Mouse (Mus musculus) CD4-positive, CD25-positive, alpha-beta regulatory T cell, adult 4 months (primary cell): ENCODE results near the gene Alk. TPM values are rescaled to one million over a fixed set of nuclear protein-coding genes. Genes with fewer than 3 reads are reported as not detected.
"Not testable (repeated sequence)": the region's sequence is repeated elsewhere in the genome, so short reads cannot be mapped to it uniquely, and the experiment has no call there.

Experiments
- ATAC-seq: one replicate; pipeline ENCODE4 v1.8.0; 2017
- polyA plus RNA-seq, 2 experiments: library from polyadenylated mRNA; unstranded; fragments of 100-300 nt; shearing (Covaris generic); gene quantifications; one replicate each; pipeline ENCODE4 v1.2.1; 2017

Gene Alk
- polyA plus RNA-seq, 2 experiments from 2014 or later, result 0.05 TPM; not detected in 1

DNA sequence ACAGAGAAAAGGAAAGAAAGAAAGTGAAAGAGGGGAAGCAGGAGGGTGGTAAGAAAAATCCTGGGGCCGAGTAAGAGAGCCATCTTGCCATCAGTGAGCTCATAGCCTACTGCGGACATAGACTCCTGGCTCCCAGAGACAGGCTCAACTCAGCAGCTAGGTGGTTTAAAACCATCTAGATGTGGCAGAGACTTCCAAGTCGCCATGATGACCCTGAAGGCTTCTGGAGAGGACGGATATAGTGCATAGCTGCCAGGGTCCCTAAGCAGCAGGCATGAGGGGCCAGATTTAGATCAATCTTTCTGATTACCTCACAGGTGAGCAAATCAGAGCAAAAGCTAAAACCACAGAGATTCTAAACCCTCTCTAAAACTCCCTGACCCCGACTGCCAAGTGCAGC, 76.9 kb downstream of the Alk start:
- ATAC-seq, result no peak

DNA sequence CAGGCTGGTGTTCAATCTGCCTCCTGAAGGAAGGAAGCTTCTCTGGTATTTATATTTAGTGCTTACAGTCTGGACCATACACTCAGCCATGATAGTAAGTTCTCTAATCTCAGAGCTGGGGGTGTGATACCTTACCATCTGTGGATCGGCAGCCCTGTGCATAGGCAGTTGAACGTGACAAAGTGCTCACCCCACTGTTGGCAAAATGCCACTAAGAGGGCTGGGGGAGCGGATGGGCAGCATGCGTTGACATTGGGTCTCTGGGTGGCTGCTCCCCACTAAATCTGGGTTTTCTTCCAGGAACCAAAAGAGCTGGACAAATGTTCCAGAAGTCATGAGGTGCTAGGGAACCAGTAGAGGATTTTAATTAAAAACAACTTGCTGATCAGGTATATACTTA, 78.1 kb downstream of the Alk start:
- ATAC-seq, result no peak

DNA sequence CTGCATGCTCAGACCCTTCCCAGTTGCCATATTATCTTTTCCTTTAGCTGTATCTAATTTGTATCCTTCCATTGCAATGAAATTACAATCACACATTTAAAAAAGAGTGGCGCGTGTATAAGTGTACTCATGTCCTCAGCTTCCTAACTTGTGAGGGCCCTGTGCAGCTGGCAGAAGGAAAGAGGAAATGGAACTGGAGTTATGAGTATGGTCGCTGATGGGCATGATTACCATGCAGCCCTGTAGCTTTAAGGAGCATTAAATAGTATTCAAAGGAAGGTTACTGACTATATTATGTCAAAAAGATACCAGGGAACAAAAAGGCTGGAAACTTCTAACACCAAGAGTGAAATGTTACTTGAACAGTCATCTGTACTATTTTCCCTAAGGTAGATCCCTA, 79.6 kb downstream of the Alk start:
- ATAC-seq, result no peak

DNA sequence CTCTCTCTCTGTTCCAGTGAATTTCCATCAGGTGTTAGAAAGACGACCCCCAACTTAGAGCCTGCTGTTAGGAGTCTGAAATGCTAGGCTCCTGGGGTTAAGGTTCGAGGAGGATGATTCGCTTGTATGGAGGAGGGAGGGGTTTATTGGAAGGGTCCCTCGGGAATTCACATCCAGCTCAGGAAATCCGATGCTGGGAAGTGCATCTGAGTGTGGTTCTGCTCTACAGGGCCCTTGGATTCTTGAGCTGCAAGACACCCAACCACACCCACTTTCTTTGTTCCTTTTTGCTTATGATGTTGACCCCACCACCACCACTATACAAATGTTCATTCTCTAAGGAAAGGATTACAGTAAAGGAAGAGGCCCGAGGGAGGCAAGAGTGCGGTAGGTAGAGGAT, 81.4 kb downstream of the Alk start:
- ATAC-seq, result no peak

DNA sequence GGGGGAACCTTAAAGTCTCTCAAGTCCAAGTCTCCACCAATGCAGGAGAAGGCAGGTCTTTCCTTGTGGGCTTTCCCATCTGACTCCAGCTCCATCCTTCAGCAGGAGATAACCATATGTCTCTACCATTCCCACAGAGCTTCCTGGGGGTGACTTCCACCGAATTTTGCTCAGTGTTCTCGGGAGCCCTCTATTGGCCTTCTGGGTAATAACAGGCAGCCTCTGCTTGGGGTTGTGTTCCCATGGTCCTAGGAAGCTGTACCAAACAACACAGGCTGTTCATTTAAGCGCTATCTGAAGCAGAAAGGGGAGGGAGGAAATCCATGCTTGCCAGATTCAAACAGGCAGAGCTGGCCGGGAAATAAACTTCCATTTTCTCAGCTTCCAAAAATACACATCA, 82.0 kb downstream of the Alk start:
- ATAC-seq, result no peak

DNA sequence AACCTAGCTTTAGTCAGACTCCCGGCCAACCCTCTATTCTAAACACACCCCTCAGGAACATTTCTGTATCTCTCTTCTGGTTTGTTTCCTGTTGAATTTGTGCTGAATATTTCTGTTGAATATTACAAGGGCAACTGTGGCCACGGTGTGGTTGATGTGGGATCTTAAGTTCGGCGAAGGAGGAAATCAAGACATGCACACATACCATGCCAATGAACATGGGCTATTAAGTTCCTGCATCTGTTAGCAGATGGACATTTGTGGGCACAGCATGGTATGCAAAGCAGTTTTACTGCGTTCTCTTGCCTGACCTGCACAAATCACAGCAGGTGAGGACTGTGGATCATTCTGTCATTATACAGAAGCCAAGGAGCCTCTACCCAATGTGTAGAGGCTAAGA, 83.1 kb downstream of the Alk start:
- no peak for ATAC-seq

DNA sequence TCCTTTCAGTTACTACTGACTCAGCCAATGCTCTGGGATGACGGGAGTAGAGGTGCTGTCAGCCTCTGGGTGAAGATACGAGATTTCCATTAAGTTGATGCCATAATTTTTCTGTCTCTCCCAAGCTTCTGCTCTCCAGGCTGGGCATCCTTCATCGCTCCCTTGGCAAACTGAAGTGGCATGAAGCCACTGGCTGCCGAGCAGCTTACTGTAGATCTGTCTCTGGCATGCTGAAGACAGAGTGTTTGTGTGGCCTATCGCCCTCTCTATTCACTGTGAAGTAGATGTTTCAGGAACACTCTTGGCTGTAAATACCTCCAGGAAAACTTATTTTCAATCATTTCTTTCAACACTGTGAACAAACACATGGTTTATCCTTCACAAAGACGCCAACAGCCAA, 93.7 kb downstream of the Alk start:
- ATAC-seq, result no peak

DNA sequence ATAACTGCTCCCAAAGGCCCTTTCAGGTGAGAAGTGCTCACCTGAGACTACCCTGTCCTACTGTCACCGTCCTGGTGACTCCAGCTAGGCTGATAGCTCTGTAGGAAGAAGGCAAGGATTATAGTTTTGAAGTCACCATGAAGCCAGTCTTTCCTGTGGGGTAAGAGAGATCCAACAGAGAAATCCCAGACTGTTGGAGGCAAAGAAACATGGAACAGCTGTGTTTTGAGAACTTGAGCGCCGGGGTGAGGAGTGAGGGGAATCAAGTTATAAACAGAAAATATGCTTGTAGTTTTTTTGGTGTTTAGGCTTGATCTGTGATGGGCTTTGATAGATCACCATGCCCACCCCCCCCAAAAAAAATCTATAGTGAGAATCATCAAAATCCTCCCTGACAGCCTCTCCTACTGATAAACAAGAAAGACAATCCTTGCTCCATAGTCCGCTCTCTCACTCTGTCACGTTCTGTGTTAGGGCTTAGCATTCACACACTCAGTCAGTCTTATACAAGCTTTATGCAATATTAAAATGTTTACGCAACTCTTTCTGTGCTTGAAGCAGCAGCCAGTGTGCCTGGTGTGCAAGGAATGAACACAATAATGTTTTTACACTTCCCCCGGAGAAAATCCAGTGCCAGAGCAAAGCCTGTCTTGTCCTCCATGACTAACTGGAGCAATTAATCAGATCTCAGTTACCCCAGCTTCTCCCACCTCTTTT, 95.6 kb downstream of the Alk start:
- ATAC-seq, result no peak

DNA sequence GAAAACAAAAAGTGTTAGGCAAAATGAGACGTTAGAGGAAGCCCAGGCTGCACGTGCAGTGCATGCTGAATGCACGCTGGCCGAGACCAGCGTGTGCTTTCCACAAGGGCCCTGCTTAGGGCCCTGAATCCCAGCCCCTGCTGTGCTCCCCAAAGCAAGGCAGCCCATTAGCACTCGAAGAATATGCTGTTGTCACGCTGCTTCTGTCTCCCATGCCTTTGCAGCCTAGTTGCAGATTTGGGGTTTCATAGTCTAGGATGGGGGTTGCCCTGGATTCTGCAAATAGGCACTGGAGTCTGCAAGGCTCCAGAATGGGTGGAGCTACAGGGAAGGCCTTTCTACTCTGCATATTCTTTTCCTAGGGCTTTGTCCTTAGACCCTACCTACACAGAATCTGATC, 99.2 kb downstream of the Alk start:
- no peak for ATAC-seq

DNA sequence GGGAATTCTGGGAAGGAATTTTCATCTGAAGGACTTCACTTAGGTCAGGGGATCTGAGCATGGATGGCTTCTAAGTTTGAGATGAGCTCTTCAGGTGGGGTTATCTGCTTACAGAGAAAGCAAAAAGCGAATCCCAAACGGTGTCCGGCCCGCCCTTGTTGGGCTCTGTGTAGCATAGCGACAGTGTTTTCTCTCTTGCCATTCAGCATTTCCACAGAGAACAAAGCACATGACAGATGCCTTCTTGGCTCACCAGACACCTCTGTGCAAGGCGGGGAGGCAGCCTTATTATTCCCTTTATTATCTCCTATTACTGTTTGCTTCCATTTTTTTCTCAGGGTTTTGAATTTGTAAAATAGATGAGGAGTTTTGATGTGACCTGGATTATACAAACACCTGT, 99.8 kb downstream of the Alk start:
- ATAC-seq, result no peak

DNA sequence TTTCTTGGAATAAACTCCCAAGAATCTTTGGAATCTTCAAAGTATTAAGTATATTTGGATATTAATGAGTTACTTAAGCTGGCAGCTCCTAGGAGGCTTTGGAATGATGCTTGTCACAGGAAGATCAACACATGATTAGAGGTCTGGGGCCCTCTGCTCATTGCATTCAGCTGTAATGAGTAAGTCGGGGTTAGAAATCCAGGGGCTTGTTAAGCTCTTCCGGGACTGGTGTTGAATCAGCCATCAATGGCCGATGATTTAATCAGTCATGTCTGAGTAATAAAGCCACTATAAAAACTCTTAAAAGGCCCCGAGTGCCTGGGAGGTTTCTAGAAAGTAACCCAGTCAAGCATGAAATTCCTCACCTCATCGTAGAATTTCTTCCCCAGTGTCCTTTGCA, 109.0 kb downstream of the Alk start:
- ATAC-seq, result no peak

DNA sequence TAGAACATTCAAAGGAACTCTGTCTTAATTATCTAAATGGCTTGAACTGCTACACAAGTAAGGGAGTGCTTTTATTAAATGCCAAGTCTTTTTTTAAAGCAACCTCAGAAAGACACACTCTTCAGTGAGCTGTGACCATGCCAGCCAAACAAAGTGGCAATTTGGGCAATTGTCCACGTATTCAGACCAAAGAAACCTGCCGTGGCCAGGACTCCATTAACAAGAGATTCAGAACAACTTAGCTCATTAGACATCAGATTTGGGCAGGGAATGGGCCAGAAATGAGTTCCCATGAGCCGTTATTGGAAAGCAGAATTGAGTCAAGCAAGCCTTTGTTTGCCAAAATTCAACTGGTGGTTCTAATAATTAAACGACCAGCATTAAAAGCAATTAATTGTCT, 118.8 kb downstream of the Alk start:
- no peak for ATAC-seq

DNA sequence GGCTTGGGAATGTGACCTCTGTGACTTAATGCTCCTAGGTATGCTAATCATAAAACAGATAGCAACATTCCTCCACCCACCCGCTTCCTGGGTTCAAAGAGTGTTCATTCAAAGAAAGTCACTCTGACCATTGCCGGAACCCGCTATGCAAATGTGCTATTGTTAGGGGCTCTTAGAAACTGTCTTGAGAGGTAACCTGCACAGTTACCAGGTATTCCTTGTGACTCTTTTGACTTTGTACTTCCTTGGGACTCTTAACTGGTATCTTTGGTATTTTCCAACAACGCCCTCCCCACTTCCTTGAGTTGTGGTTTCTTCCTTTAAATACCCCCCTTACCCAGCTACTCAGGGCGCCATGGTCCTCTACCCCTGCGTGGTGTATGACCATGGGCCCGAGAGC, 125.2 kb downstream of the Alk start:
- ATAC-seq, result not testable (repeated sequence)

DNA sequence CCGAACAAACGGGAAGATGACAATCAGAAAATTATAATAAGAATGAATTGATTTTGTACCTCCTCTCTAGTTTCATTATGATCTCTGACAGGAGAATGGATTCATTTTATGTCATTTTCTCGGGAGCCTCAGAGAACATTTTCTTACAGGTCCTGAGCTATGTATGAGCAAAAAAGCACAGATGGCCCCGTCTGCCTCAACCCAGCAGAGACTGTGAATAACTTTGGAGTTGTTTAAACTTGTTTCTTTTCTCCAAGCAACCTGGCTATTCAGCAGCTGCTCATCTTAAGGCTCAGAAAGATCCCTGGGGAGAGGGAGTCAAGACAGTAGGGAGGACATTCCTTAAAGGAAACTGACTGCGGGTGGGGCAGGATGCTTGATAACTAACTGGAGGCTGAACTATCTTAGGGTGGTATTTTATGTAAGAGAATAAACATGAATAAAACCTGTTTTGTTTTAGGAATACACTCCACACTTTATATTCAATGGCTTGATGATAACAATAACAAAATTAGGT, 126.5 kb downstream of the Alk start:
- no peak for ATAC-seq

DNA sequence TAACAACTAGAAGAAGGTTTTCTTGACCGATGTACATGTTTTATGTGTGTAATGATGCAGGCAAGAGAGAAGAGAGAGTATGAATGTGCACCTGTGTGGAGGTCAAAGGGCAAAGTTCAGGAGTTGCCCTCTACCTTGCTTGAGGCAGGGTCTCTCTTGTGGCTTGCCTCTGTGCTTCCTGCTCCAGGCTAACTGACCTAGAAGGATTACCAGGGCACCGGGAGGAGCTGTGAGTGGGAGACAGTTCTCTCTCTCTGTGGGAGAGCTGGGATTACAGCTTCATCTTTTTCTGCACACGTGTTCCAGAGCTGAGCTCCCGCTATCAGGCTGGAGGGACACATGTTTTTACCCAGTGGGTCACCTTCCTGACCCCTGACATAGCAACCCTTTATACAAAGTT, 127.5 kb downstream of the Alk start:
- ATAC-seq, result no peak

DNA sequence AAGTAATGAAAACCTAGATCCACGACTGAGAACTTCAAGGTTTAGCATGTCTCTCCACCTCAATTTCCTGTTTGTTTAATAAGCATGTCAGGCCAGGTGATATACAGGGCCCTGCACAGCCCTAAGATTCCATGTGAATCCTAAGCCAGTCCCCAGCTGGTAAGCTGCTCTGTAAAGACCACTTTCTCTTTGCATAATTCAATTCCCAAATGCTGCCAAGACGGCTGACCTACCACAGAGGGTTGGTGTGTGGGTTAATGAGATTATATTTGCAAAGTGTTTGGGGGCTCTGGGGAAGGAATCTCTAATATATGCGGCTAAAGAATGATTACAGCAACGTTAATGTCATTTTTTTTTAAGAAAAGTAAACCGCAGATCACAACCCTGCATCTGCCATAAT, 130.3 kb downstream of the Alk start:
- ATAC-seq, result no peak

DNA sequence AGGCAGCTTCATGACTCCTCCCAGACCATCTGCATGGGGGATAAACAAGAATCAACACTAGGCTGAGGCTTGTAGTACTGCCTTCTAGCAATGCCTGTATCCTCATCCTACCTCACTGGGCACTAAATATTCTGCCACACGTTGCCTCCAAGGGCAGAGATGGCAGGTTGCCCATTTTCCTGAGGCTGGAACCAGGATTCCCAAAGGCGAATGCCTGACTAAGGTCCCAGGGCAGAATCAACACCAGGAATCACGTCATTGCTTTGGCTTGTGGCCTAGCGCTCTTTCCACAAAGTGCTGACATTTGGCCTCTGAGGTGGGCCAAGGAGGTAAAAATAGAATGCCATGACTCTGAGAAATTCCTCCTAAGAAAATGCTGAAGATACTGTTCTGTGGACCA, 155.9 kb downstream of the Alk start:
- no peak for ATAC-seq

DNA sequence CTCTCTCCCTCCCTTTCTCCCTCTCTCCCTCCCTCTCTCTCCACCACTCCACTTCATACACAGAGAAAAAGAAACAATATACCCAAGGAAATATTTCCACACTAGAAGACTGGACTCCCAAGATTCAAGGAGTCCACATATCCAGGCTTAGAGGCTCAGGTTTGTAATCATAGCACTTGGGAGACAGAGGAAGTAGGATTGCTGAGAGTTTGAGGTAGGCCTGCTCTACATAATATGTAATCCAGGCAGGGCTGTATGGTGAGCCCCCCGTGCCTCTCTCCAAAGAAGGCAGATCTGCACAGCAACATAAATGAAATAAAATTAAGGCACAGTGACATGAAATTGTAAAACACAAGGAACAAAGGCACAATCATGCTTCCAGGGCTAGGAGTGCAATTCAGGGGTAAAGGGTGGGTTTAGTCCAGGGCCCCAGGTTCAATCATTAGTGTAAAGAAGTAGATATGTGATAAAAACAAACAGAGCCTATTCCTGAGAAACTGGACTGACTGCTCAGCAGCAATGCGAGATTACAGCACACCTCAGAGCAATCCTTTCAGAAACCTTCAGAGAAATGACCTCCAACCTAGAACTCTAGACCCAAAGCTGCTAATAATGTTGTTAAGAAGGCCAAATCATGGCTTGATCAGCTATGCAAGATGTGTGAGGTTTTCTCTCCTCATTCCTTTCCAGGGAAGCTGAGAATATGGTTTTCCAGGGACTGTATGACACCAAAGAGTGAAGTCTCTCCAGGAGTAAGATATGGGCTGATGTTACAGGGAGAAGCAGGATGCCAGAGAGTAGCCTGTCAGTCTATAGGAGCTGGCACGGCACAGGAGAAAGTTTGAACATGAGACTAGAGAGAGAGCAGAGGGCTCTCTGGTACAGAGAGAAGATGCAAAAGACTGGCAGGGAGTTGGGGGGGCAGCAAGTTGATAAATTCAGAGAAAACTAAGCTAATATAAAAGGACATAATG, 158.9 kb downstream of the Alk start:
- ATAC-seq, result no peak

DNA sequence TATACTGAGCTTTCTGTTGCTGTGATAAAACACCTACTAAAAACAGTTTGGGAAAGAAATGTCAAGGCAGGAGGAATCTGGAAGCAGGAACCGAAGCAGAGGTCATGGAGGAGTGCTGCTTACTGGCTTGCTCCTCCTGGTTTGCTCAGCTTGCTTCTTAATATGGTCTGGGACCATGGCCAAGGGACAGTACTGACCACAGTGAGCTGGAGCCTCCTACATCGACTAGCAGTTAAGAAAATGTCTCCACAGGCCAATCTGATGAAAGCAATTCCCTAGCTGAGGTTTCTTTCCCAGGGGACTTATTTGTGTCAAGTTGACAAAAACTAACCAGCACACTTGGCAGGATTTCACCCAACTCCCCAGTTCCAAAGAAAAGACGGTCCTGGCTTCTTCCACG, 187.0 kb downstream of the Alk start:
- no peak for ATAC-seq

DNA sequence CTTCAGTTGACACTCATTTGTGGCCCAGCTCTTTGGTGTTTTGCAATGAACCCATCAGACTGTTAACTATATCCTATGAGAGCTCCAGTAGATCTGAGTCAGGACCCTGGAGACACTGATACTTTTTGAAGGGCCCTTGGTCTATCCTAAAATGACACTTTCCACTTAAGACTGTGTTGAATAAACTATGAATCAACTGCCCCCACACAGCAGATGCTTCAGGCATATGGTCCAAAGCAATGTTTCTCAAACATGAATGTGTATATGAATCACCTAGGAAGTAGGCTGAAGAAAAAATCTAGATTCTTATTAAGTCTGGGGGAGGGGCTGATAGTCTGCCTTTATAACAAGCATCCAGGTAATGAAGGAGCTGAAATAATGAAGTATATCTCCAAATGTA, 189.8 kb downstream of the Alk start:
- ATAC-seq, result no peak

DNA sequence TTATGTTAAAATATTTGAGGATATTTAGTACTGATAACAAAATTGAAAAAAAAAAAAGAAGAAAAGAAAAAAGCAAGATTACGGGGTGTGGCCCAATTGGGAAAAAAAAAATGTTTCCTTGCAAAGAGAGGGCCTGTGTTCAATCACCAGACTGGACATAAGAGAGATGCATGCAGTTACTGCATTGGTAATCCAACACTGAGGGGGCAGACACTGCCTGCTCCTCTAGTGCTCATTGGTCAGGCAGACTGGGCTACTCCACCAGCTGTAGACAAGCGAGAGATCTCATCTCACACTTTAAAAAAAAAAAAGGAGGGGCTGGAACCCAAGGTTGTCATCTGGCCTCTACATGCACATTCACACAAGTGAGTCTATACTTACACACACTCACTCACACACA, 199.6 kb downstream of the Alk start:
- ATAC-seq, result no peak

DNA sequence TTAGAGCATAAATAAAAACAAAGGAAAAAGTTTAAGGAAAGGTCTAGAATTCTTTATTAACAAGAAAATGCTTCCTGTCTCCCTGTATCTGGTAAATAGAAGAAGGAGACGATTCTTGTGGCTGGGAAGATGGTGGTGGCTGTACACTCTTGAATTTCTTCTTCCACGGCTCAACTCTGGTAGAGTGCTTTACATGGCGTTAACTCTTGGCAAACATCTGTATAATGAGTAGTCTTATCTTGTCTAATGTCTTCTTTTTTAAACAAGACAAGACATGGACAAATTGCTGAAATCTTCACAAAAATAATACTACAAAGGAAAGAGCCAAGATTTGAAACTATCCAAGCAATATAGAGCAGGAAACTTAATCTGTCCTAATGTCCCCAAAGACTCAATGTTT, 202.6 kb downstream of the Alk start:
- ATAC-seq, result no peak

DNA sequence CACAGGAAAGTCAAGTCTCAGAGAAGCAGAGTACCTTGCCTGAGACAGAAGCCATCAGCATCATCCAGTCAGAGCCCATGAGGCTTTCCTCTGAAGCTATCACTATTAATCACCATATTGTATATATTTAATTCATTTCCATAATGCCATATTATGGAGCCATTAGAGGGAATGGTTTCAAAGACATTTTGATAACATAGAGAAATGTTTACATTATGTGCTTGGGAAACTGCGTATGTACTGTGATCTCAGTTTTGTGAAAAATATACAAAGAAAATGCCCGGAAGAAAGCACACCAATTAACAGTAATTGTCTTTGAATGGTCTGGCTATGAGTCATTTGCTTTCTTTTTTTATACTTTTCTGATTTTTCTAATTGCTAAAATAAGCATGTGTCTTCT, 203.1 kb downstream of the Alk start:
- no peak for ATAC-seq
